Mouse (Mus musculus) intestine, postnatal 0 days (tissue): ENCODE measurements around the gene Dr1. TPM values are rescaled to one million over a fixed set of nuclear protein-coding genes. Genes with fewer than 3 reads are reported as not detected.
A peak's percentile ranks its signal among the peaks of the same experiment; 100 is the strongest.

Source experiments
- ATAC-seq: fragments of 200-750 bp; cut with Nextera tagmentation; 2 replicates; pipeline ENCODE4 v1.8.0; 2017; ENCODE audit warnings: mild to moderate bottlenecking, moderate TSS enrichment, moderate library complexity
- H3K27ac ChIP-seq: fragments of 300-500 bp; sonication (generic); 2 replicates; pipeline ENCODE4 v1.5.1; 2014; ENCODE audit warnings: mild to moderate bottlenecking, low read depth, low read length, moderate library complexity
- H3K27me3 ChIP-seq: fragments of 300-500 bp; sonication (generic); replicated peaks from 2 replicates; pipeline ENCODE4 v1.6.1; 2014; ENCODE audit warnings: low read length, mixed read lengths; ENCODE audit not compliant: control insufficient read depth, insufficient read depth
- H3K36me3 ChIP-seq: fragments of 300-500 bp; sonication (generic); 2 replicates; pipeline ENCODE4 v1.6.1; 2014; ENCODE audit warnings: mild to moderate bottlenecking, moderate library complexity; ENCODE audit not compliant: control insufficient read depth, insufficient read depth
- H3K4me1 ChIP-seq: fragments of 300-500 bp; sonication (generic); replicated peaks from 2 replicates; pipeline ENCODE4 v1.6.1; 2014; ENCODE audit warnings: antibody characterized with exemption, low read length, mixed read lengths; ENCODE audit not compliant: control insufficient read depth, insufficient read depth
- H3K4me2 ChIP-seq: fragments of 300-500 bp; sonication (generic); replicated peaks from 2 replicates; pipeline ENCODE4 v1.6.1; 2014; ENCODE audit warnings: low read depth, mild to moderate bottlenecking, moderate library complexity
- H3K4me3 ChIP-seq: fragments of 300-500 bp; sonication (generic); 2 replicates; pipeline ENCODE4 v1.5.1; 2014; ENCODE audit warnings: low read depth, low read length
- H3K9ac ChIP-seq: fragments of 300-500 bp; sonication (generic); 2 replicates; pipeline ENCODE4 v1.6.1; 2014; ENCODE audit warnings: mild to moderate bottlenecking, low read depth, low read length
- H3K9me3 ChIP-seq: fragments of 300-500 bp; sonication (generic); 2 replicates; pipeline ENCODE4 v1.6.1; 2016; ENCODE audit warnings: mixed run types; ENCODE audit not compliant: control insufficient read depth
- CTCF ChIP-seq: sonication (generic); IDR thresholded peaks from 2 replicates; pipeline ENCODE4 v1.5.1; 2016; ENCODE audit warnings: low read depth, mild to moderate bottlenecking, control low read depth, antibody characterized with exemption, moderate library complexity
- WGBS: fragments of 180-500 bp; shearing (Covaris S2); extraction: QIAGEN DNeasy Blood & Tissue Kit; methylation state at CpG from one replicate; pipeline ENCODE4 v1.1.7; 2014; 5-methylcytosine and 5-hydroxymethylcytosine counted together
- polyA plus RNA-seq: library from polyadenylated mRNA; unstranded; fragments of >200 nt; fragmentation: Nextera tagmentation; extraction: Ambion mirVana; gene quantifications from 2 replicates; pipeline ENCODE4 v1.2.1, GENCODE M21; 2015

The Dr1 gene
- polyA plus RNA-seq, 1 experiment from 2014 or later, result 29.8 TPM

- Histone ChIP-seq H3K27me3 (no peaks in the 10 kb centered on the region), H3K4me3 (no peak overlapping the region), H3K4me1 (no peaks in the 10 kb centered on the region), H3K9ac (no peak overlapping the region), H3K36me3 (no peaks in the 10 kb centered on the region), H3K9me3 (no peaks in the 10 kb centered on the region), H3K27ac (no peak overlapping the region), H3K4me2 (no peak overlapping the region)
- ATAC-seq, result peak; percentile 25; the same call in 1 of the 2 replicates
- 32% methylated on average over 2 of the region's 2 CpGs for WGBS
- TF ChIP-seq CTCF, result no peak
Observed at GRCm38 (mm10) chr5:108286957-108287356, 18.3 kb downstream of the Dr1 start.

GRCm38 (mm10) chr5:108301567-108301966 is 32.9 kb downstream of the Dr1 start:
- Histone ChIP-seq H3K27ac (no peak overlapping the region), H3K4me3 (no peak overlapping the region), H3K9ac (no peak overlapping the region), H3K9me3 (no peaks in the 10 kb centered on the region), H3K27me3 (no peaks in the 10 kb centered on the region), H3K36me3 (no peaks in the 10 kb centered on the region), H3K4me1 (no peaks in the 10 kb centered on the region), H3K4me2 (no peak overlapping the region)
- ATAC-seq, result no peak
- TF ChIP-seq CTCF, result no peak
- WGBS, result 68% methylated on average over 3 of the region's 3 CpGs

- H3K27me3 ChIP-seq, result no peaks in the 10 kb centered on the region
- peak within 1 kb of the TSS; percentile 50 for H3K4me3 ChIP-seq
- H3K4me2 ChIP-seq, result peak within 1 kb of the TSS; percentile 73
- TF ChIP-seq CTCF, result no peak; the same call in none of the 2 replicates
- peak within 1 kb of the TSS; percentile 80 for H3K9ac ChIP-seq
- peak; percentile 99 for ATAC-seq
- H3K27ac ChIP-seq, result peak within 1 kb of the TSS; percentile 81
- under 1% methylated on average over 57 of the region's 57 CpGs for WGBS
- H3K36me3 ChIP-seq, result no peaks in the 10 kb centered on the region
- 0 out of 2 replicates have a peak, but pooled peaks cover 3% of the 10 kb centered on the region for H3K4me1 ChIP-seq
- no peaks in the 10 kb centered on the region for H3K9me3 ChIP-seq
Observed at GRCm38 (mm10) chr5:108312224-108313064, 43.7 kb downstream of the Dr1 start, which contains the start of gene Pigg. Gene Pigg, plus strand, starts transcription at chr5:108312609.

- peak overlapping the region; percentile 80 for H3K9ac ChIP-seq
- H3K4me1 ChIP-seq, result 0 out of 2 replicates have a peak, but pooled peaks cover 3% of the 10 kb centered on the region
- H3K27me3 ChIP-seq, result no peaks in the 10 kb centered on the region
- H3K9me3 ChIP-seq, result no peaks in the 10 kb centered on the region
- peak overlapping the region; percentile 73 for H3K4me2 ChIP-seq
- 4% methylated on average over 16 of the region's 16 CpGs for WGBS
- ATAC-seq, result peak; percentile 23; the same call in 1 of the 2 replicates
- H3K4me3 ChIP-seq, result peak overlapping the region; percentile 50
- TF ChIP-seq CTCF, result no peak
- H3K27ac ChIP-seq, result peak overlapping the region; percentile 81
- peaks cover 6% of the 10 kb centered on the region; the same call in 1 of the 2 replicates for H3K36me3 ChIP-seq
Observed at GRCm38 (mm10) chr5:108313065-108313860, 44.6 kb downstream of the Dr1 start.

Other genes starting within 250 kb of the Dr1 start
- 52.3 and 57.0 TPM in 2 replicates for gene Mtf2, start 203.2 kb upstream of the Dr1 start, polyA plus RNA-seq
- gene Tmed5, start 136.3 kb upstream of the Dr1 start, polyA plus RNA-seq, result 19.3 and 20.5 TPM in 2 replicates
- gene Ccdc18, start 136.0 kb upstream of the Dr1 start, polyA plus RNA-seq, result 3.3 and 4.9 TPM in 2 replicates
- gene Pigg, start 43.7 kb downstream of the Dr1 start, polyA plus RNA-seq, result 3.1 and 3.9 TPM in 2 replicates
- gene Gm42517, start 99.0 kb downstream of the Dr1 start, polyA plus RNA-seq, result 0.07 TPM in 1 of 2 replicates, not detected in the other
- gene Pde6b, start 119.5 kb downstream of the Dr1 start, polyA plus RNA-seq, result 0.09 and 0.16 TPM in 2 replicates
- 829 and 847 TPM in 2 replicates for gene Atp5k, start 165.6 kb downstream of the Dr1 start, polyA plus RNA-seq
- 0.42 and 0.51 TPM in 2 replicates for gene Mfsd7a, start 180.0 kb downstream of the Dr1 start, polyA plus RNA-seq
- gene Pcgf3, start 192.3 kb downstream of the Dr1 start, polyA plus RNA-seq, result 9.3 and 10.2 TPM in 2 replicates